Mouse (Mus musculus) embryonic facial prominence, embryonic 11.5 days (tissue): ENCODE results near the gene Bud23. TPM values are rescaled to one million over a fixed set of nuclear protein-coding genes. Genes with fewer than 3 reads are reported as not detected.
"Not testable (repeated sequence)": the region's sequence is repeated elsewhere in the genome, so short reads cannot be mapped to it uniquely, and the experiment has no call there.

Experiments
- ATAC-seq: fragments of 200-750 bp; cut with Nextera tagmentation; replicated peaks from 2 replicates; pipeline ENCODE4 v1.8.0; 2017; ENCODE audit warnings: low read depth; ENCODE audit not compliant: insufficient number of reproducible peaks, low FRiP score, low TSS enrichment
- DNase-seq: peaks from one replicate; pipeline ENCODE4 v3.0.0-alpha.2; 2015; ENCODE audit warnings: low spot score
- H3K27ac ChIP-seq: fragments of 300-500 bp; sonication (generic); replicated peaks from 2 replicates; pipeline ENCODE4 v1.5.1; 2014; ENCODE audit warnings: mild to moderate bottlenecking, low read depth, low read length, control low read depth
- H3K27me3 ChIP-seq: fragments of 300-500 bp; sonication (generic); 2 replicates; pipeline ENCODE4 v1.6.1; 2014; ENCODE audit warnings: mild to moderate bottlenecking, low read length, moderate library complexity, mixed read lengths; ENCODE audit not compliant: control insufficient read depth, insufficient read depth
- H3K36me3 ChIP-seq: fragments of 300-500 bp; sonication (generic); replicated peaks from 2 replicates; pipeline ENCODE4 v1.6.1; 2014; ENCODE audit warnings: low read depth, mild to moderate bottlenecking, low read length, moderate library complexity, mixed read lengths; ENCODE audit not compliant: control insufficient read depth, insufficient read depth
- H3K4me1 ChIP-seq: fragments of 300-500 bp; sonication (generic); 2 replicates; pipeline ENCODE4 v1.6.1; 2014; ENCODE audit warnings: low read length, mixed read lengths; ENCODE audit not compliant: control insufficient read depth, insufficient read depth
- H3K4me2 ChIP-seq: fragments of 300-500 bp; sonication (generic); 2 replicates; pipeline ENCODE4 v1.6.1; 2014; ENCODE audit warnings: low read depth, mild to moderate bottlenecking, control low read depth, low read length, moderate library complexity
- H3K4me3 ChIP-seq: fragments of 300-500 bp; sonication (generic); 2 replicates; pipeline ENCODE4 v1.5.1; 2014; ENCODE audit warnings: low read depth, low read length, control low read depth
- H3K9ac ChIP-seq: fragments of 300-500 bp; sonication (generic); replicated peaks from 2 replicates; pipeline ENCODE4 v1.6.1; 2014; ENCODE audit warnings: mild to moderate bottlenecking, control low read depth, low read length
- H3K9me3 ChIP-seq: fragments of 300-500 bp; sonication (generic); replicated peaks from 2 replicates; pipeline ENCODE4 v1.6.1; 2016; ENCODE audit warnings: mild to moderate bottlenecking, low read length, inconsistent platforms, mixed read lengths; ENCODE audit not compliant: control insufficient read depth
- WGBS: fragments of 180-500 bp; shearing (Covaris S2); extraction: QIAGEN DNeasy Blood & Tissue Kit; methylation state at CpG from one replicate; pipeline ENCODE4 v1.1.7; 2014; 5-methylcytosine and 5-hydroxymethylcytosine counted together
- polyA plus RNA-seq: library from polyadenylated mRNA; unstranded; fragments of >200 nt; fragmentation: Nextera tagmentation; extraction: Ambion mirVana; gene quantifications from 2 replicates; pipeline ENCODE4 v1.2.1, GENCODE M21; 2014

Gene Bud23
- polyA plus RNA-seq, 1 experiment from 2014 or later: 136 TPM

GRCm38 (mm10) chr5:135070448-135070847 is 5.7 kb upstream of the Bud23 start:
- 91% methylated on average over 3 of the region's 3 CpGs for WGBS
- DNase-seq (no peak), ATAC-seq (no peak)
- Histone ChIP-seq H3K4me3 (no peak overlapping the region), H3K27me3 (no peaks in the 10 kb centered on the region), H3K36me3 (peaks cover 5% of the 10 kb centered on the region), H3K27ac (no peak overlapping the region), H3K9ac (no peak overlapping the region), H3K9me3 (no peaks in the 10 kb centered on the region), H3K4me1 (peaks cover 9% of the 10 kb centered on the region), H3K4me2 (no peak overlapping the region)

DNA sequence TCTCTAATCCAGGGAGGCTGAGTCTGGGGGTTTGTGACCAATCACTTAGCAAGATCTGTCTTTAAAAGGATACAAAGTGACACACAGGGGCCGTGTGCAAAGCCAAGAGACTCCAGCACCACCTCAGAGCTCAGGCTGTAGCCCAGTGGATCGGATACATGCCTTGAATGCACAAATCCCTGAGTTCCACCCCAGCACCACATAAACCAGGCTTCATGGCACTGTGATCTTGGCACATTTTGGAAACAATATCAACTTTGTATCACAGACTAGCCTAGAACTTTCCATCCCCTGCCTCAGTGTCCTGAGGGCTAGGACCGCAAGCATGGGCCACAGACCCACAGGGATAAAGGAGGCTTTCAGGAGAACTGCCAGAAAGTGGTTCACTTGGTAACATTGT is 1.2 kb upstream of the Bud23 start:
- 92% methylated on average over 3 of the region's 3 CpGs for WGBS
- no peaks in the 10 kb centered on the region for H3K36me3 ChIP-seq

DNA sequence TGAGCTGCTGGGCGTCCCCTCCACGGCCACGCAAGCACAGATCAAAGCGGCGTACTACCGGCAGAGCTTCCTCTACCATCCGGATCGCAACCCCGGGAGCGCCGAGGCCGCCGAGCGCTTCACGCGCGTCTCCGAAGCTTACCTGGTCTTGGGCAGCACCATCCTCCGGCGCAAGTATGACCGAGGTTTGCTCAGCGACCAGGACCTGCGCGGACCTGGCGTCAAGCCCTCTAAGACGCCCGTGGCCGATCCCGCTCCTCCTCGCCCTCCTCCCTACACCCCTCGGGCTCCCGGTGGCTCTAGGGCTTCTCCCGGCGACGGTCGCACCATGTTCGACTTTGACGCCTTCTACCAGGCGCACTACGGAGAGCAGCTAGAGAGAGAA is 385 bp downstream of the Bud23 start:
- 1% methylated on average over 38 of the region's 40 CpGs for WGBS
- Histone ChIP-seq H3K4me2 (peak overlapping the region; percentile 80), H3K4me1 (no peaks in the 10 kb centered on the region), H3K9me3 (no peaks in the 10 kb centered on the region), H3K36me3 (peaks cover 5% of the 10 kb centered on the region), H3K4me3 (peak overlapping the region; percentile 97), H3K27me3 (no peaks in the 10 kb centered on the region), H3K27ac (peak overlapping the region; percentile 16; the same call in 1 of the 2 replicates), H3K9ac (peak overlapping the region; percentile 83)
- ATAC-seq (no peak), DNase-seq (no peak)

More for the DNA sequence above, 1.2 kb upstream of the Bud23 start:
- no peaks in the 10 kb centered on the region for H3K4me1 ChIP-seq
- DNase-seq: no peak
- no peak overlapping the region for H3K4me3 ChIP-seq
- H3K9me3 ChIP-seq: no peaks in the 10 kb centered on the region
- no peak overlapping the region for H3K27ac ChIP-seq
- H3K9ac ChIP-seq: no peak overlapping the region
- no peak for ATAC-seq
- H3K4me2 ChIP-seq: no peak overlapping the region
- no peaks in the 10 kb centered on the region for H3K27me3 ChIP-seq

DNA sequence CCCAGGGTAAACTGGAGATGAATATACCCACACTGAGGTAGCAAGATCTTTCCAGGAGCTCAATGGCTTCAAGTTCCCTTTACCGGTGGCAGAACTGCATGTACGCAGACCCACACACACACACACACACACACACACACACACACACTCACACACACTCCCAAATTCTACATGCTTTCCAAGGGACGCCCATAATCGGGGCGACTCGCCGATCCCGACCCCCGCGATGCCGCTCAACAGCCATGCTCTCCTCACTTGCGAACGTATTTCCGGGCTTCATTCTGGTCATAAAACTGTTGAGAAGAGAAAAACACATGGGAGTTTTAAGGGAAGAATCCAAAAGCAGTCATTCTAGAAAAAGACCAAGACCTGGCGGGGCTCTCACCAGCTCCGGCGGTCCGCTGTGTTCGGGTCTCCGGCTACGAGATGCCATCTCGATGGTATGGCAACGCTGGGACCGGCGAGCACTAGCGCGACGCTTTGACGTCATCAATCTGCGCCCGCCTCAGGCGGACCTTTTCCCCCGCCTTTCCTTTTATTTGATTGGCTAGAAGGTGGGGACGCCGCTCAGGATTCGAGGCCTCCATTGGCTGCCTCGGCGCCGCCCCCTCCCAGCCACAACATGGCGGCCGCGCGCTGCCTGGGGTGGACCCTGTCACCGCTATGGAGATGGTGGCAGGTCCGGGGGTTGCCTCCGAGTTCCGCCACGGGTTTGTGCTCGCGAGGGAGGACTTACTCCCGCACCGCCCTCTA is 954 bp downstream of the Bud23 start, which contains the start of gene Dnajc30:
Gene Dnajc30 (plus strand): TSS at position 574 of the 753 bp plus-strand sequence.
- DNase-seq: peak; percentile 99
- peak; percentile 90 for ATAC-seq
- Histone ChIP-seq H3K4me2 (peak within 1 kb of the TSS; percentile 80), H3K9me3 (no peaks in the 10 kb centered on the region), H3K4me1 (no peaks in the 10 kb centered on the region), H3K9ac (peak within 1 kb of the TSS; percentile 83), H3K4me3 (peak within 1 kb of the TSS; percentile 97), H3K36me3 (peaks cover 5% of the 10 kb centered on the region), H3K27me3 (no peaks in the 10 kb centered on the region), H3K27ac (peak within 1 kb of the TSS; percentile 16; the same call in 1 of the 2 replicates)
- 0% methylated on average over 52 of the region's 52 CpGs for WGBS

GRCm38 (mm10) chr5:135053356-135053755 is 11.4 kb downstream of the Bud23 start:
- no peaks in the 10 kb centered on the region for H3K27me3 ChIP-seq
- H3K4me3 ChIP-seq: no peak overlapping the region
- no peak overlapping the region for H3K4me2 ChIP-seq
- H3K36me3 ChIP-seq: no peaks in the 10 kb centered on the region; the same call in none of the 2 replicates
- ATAC-seq: no peak
- no peaks in the 10 kb centered on the region for H3K9me3 ChIP-seq
- H3K4me1 ChIP-seq: no peaks in the 10 kb centered on the region
- H3K27ac ChIP-seq: no peak overlapping the region
- no peak for DNase-seq
- WGBS: 91% methylated on average over 12 of the region's 12 CpGs
- H3K9ac ChIP-seq: no peak overlapping the region

GRCm38 (mm10) chr5:135049268-135049667 is 15.5 kb downstream of the Bud23 start:
- H3K9me3 ChIP-seq, H3K4me1 ChIP-seq, H3K9ac ChIP-seq, H3K4me2 ChIP-seq, ATAC-seq, H3K27me3 ChIP-seq, H3K36me3 ChIP-seq, H3K4me3 ChIP-seq, DNase-seq, H3K27ac ChIP-seq: not testable (repeated sequence)
- 91% methylated on average over 6 of the region's 6 CpGs for WGBS

GRCm38 (mm10) chr5:135048539-135048938 is 16.2 kb downstream of the Bud23 start:
- H3K9ac ChIP-seq: no peak overlapping the region
- H3K4me2 ChIP-seq: no peak overlapping the region
- no peak overlapping the region for H3K27ac ChIP-seq
- no peak overlapping the region for H3K4me3 ChIP-seq
- ATAC-seq: no peak
- WGBS: 94% methylated on average over 5 of the region's 5 CpGs
- no peaks in the 10 kb centered on the region for H3K36me3 ChIP-seq
- no peaks in the 10 kb centered on the region for H3K4me1 ChIP-seq
- DNase-seq: no peak
- no peaks in the 10 kb centered on the region for H3K27me3 ChIP-seq
- no peaks in the 10 kb centered on the region for H3K9me3 ChIP-seq

DNA sequence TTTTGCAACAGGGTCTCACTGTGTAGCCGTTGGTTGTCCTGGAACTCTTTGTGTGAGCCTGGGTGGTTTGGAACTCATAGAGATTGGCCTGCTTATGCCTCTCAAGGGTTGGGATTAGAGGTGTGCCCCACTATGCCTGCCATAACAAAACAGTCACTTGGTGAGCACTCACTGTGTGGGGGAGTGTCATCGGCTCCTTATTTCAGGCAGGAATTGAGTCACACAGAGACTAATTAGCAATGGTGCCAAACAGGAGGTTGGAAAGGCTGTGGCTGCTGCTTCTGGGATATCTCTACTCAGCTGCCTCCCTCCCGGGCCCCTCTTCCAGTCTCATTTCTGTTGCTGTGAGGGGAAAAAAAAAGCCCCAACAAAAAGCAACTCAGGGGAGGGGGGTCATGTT is 20.2 kb downstream of the Bud23 start:
- Histone ChIP-seq H3K27ac (no peak overlapping the region), H3K36me3 (no peaks in the 10 kb centered on the region; the same call in 1 of the 2 replicates), H3K4me3 (no peak overlapping the region), H3K9me3 (no peaks in the 10 kb centered on the region), H3K4me1 (no peaks in the 10 kb centered on the region), H3K4me2 (no peak overlapping the region), H3K9ac (no peak overlapping the region), H3K27me3 (no peaks in the 10 kb centered on the region)
- DNase-seq (no peak), ATAC-seq (no peak)
- WGBS: 93% methylated on average over 3 of the region's 3 CpGs
